Mouse (Mus musculus) gonadal fat pad, adult 2 months (tissue): ENCODE results near the gene AC124108.1. TPM values are rescaled to one million over a fixed set of nuclear protein-coding genes. Genes with fewer than 3 reads are reported as not detected.

Source experiments
- DNase-seq: peaks from one replicate; pipeline ENCODE4 v3.0.0-alpha.2; 2012; ENCODE audit warnings: low read depth
- polyA plus RNA-seq: library from polyadenylated mRNA; depleted of rRNA; stranded (reverse); fragments of >200 nt; gene quantifications from 2 replicates; pipeline ENCODE4 v1.2.3, GENCODE M21; 2012

The AC124108.1 gene
- polyA plus RNA-seq, 1 experiment = 0.96 TPM

- no peak for DNase-seq
These were observed 9.6 kb downstream of the AC124108.1 start for GRCm38 (mm10) chr1:132200562-132201510.

- no peak for DNase-seq
These were observed 10.2 kb downstream of the AC124108.1 start for GRCm38 (mm10) chr1:132201511-132201860.

- no peak for DNase-seq
These were observed 10.7 kb downstream of the AC124108.1 start for GRCm38 (mm10) chr1:132201936-132202335.

- DNase-seq = no peak
These were observed 11.5 kb downstream of the AC124108.1 start for GRCm38 (mm10) chr1:132202771-132203170.

GRCm38 (mm10) chr1:132205958-132206357 lies 14.7 kb downstream of the AC124108.1 start:
- DNase-seq = no peak

- no peak for DNase-seq
These were observed 15.6 kb downstream of the AC124108.1 start for GRCm38 (mm10) chr1:132206828-132207227.

GRCm38 (mm10) chr1:132208154-132208553 lies 16.9 kb downstream of the AC124108.1 start:
- DNase-seq = no peak

GRCm38 (mm10) chr1:132209400-132209799 lies 18.1 kb downstream of the AC124108.1 start:
- no peak for DNase-seq

- DNase-seq = no peak
These were observed 19.7 kb downstream of the AC124108.1 start for GRCm38 (mm10) chr1:132210922-132211321.

GRCm38 (mm10) chr1:132211672-132212071 lies 20.4 kb downstream of the AC124108.1 start:
- no peak for DNase-seq

- DNase-seq = no peak
These were observed 21.0 kb downstream of the AC124108.1 start for GRCm38 (mm10) chr1:132212218-132212617.

GRCm38 (mm10) chr1:132213076-132213475 lies 21.8 kb downstream of the AC124108.1 start:
- DNase-seq = no peak

- no peak for DNase-seq
These were observed 25.0 kb downstream of the AC124108.1 start for GRCm38 (mm10) chr1:132216276-132216675.

GRCm38 (mm10) chr1:132221627-132222026 lies 30.4 kb downstream of the AC124108.1 start:
- DNase-seq = no peak

GRCm38 (mm10) chr1:132222166-132222565 lies 30.9 kb downstream of the AC124108.1 start:
- no peak for DNase-seq

- DNase-seq = no peak
These were observed 35.2 kb downstream of the AC124108.1 start for GRCm38 (mm10) chr1:132226297-132227080.

GRCm38 (mm10) chr1:132229667-132230066 lies 38.4 kb downstream of the AC124108.1 start, which contains the start of gene Gm10188:
Gene Gm10188, minus strand, starts transcription at chr1:132229767.
- DNase-seq = no peak

- no peak for DNase-seq
These were observed 40.4 kb downstream of the AC124108.1 start for GRCm38 (mm10) chr1:132231470-132232274.

GRCm38 (mm10) chr1:132233566-132233965 lies 42.3 kb downstream of the AC124108.1 start:
- no peak for DNase-seq

- DNase-seq = no peak
These were observed 43.6 kb downstream of the AC124108.1 start for GRCm38 (mm10) chr1:132234757-132235273.

GRCm38 (mm10) chr1:132237585-132238159 lies 46.4 kb downstream of the AC124108.1 start:
- no peak for DNase-seq
